Mouse (Mus musculus) lung, embryonic 15.5 days (tissue): ENCODE data around the gene Ndufa4l2. TPM values are rescaled to one million over a fixed set of nuclear protein-coding genes. Genes with fewer than 3 reads are reported as not detected.

Source experiments
- ATAC-seq: fragments of 200-750 bp; cut with Nextera tagmentation; 2 replicates; pipeline ENCODE4 v1.8.0; 2017; ENCODE audit warnings: moderate number of reproducible peaks, borderline replicate concordance; ENCODE audit not compliant: low FRiP score, low TSS enrichment; ENCODE audit errors: extremely low read depth
- H3K27ac ChIP-seq: fragments of 300-500 bp; sonication (generic); 2 replicates; pipeline ENCODE4 v1.5.1; 2015; ENCODE audit warnings: moderate library complexity, mild to moderate bottlenecking, inconsistent platforms
- H3K27me3 ChIP-seq: fragments of 300-500 bp; sonication (generic); 2 replicates; pipeline ENCODE4 v1.6.1; 2015; ENCODE audit warnings: inconsistent platforms
- H3K36me3 ChIP-seq: fragments of 300-500 bp; sonication (generic); 2 replicates; pipeline ENCODE4 v1.6.1; 2015; ENCODE audit warnings: inconsistent platforms
- H3K4me1 ChIP-seq: fragments of 300-500 bp; sonication (generic); 2 replicates; pipeline ENCODE4 v1.6.1; 2015; ENCODE audit warnings: inconsistent platforms
- H3K4me2 ChIP-seq: fragments of 300-500 bp; sonication (generic); 2 replicates; pipeline ENCODE4 v1.6.1; 2015; ENCODE audit warnings: inconsistent platforms, mild to moderate bottlenecking, moderate library complexity
- H3K4me3 ChIP-seq: fragments of 300-500 bp; sonication (generic); 2 replicates; pipeline ENCODE4 v1.5.1; 2015; ENCODE audit warnings: mild to moderate bottlenecking, inconsistent platforms
- H3K9ac ChIP-seq: fragments of 300-500 bp; sonication (generic); 2 replicates; pipeline ENCODE4 v1.6.1; 2015; ENCODE audit warnings: inconsistent platforms
- H3K9me3 ChIP-seq: fragments of 300-500 bp; sonication (generic); 2 replicates; pipeline ENCODE4 v1.6.1; 2016; ENCODE audit warnings: inconsistent platforms
- WGBS: fragments of 180-500 bp; shearing (Covaris S2); methylation state at CpG from one replicate; pipeline ENCODE4 v1.1.7; 2015; 5-methylcytosine and 5-hydroxymethylcytosine counted together
- polyA plus RNA-seq: library from polyadenylated mRNA; unstranded; fragments of >200 nt; fragmentation: Nextera tagmentation; extraction: Ambion mirVana; gene quantifications from 2 replicates; pipeline ENCODE4 v1.2.1, GENCODE M21; 2015

The Ndufa4l2 gene
- polyA plus RNA-seq, 1 experiment from 2014 or later, result 100 TPM

GRCm38 (mm10) chr10:127519903-127520713 is 5.3 kb downstream of the Ndufa4l2 start:
- H3K4me2 ChIP-seq, result no peak overlapping the region
- no peak overlapping the region for H3K4me3 ChIP-seq
- peaks cover 35% of the 10 kb centered on the region for H3K36me3 ChIP-seq
- H3K27ac ChIP-seq, result no peak overlapping the region
- H3K27me3 ChIP-seq, result peaks cover 36% of the 10 kb centered on the region
- 93% methylated on average over 37 of the region's 37 CpGs for WGBS
- ATAC-seq, result no peak
- peaks cover 34% of the 10 kb centered on the region for H3K4me1 ChIP-seq
- no peak overlapping the region for H3K9ac ChIP-seq
- H3K9me3 ChIP-seq, result no peaks in the 10 kb centered on the region

- Histone ChIP-seq H3K4me3 (peak overlapping the region; percentile 66), H3K4me2 (peak overlapping the region; percentile 91), H3K9ac (no peak overlapping the region), H3K9me3 (no peaks in the 10 kb centered on the region), H3K36me3 (peaks cover 35% of the 10 kb centered on the region), H3K27ac (no peak overlapping the region), H3K27me3 (peaks cover 36% of the 10 kb centered on the region), H3K4me1 (peaks cover 34% of the 10 kb centered on the region)
- no peak for ATAC-seq
- 76% methylated on average over 20 of the region's 20 CpGs for WGBS
Measured at GRCm38 (mm10) chr10:127520714-127521357, 6.1 kb downstream of the Ndufa4l2 start.

- Histone ChIP-seq H3K27ac (peak overlapping the region; percentile 24; the same call in 1 of the 2 replicates), H3K9me3 (no peaks in the 10 kb centered on the region), H3K9ac (peak overlapping the region; percentile 62), H3K4me2 (peak overlapping the region; percentile 91), H3K36me3 (peaks cover 35% of the 10 kb centered on the region), H3K27me3 (peaks cover 39% of the 10 kb centered on the region), H3K4me1 (peaks cover 33% of the 10 kb centered on the region), H3K4me3 (peak overlapping the region; percentile 66)
- 2% methylated on average over 12 of the region's 12 CpGs for WGBS
- ATAC-seq, result no peak
Measured at GRCm38 (mm10) chr10:127521611-127522080, 6.9 kb downstream of the Ndufa4l2 start.

- Histone ChIP-seq H3K9ac (peak within 1 kb of the TSS; percentile 62), H3K36me3 (peaks cover 35% of the 10 kb centered on the region), H3K27me3 (peaks cover 44% of the 10 kb centered on the region), H3K4me1 (peaks cover 32% of the 10 kb centered on the region), H3K4me2 (peak within 1 kb of the TSS; percentile 91), H3K4me3 (peak within 1 kb of the TSS; percentile 66), H3K27ac (peak within 1 kb of the TSS; percentile 24; the same call in 1 of the 2 replicates), H3K9me3 (no peaks in the 10 kb centered on the region)
- WGBS, result 0% methylated on average over 21 of the region's 21 CpGs
- ATAC-seq, result peak; percentile 62; the same call in 1 of the 2 replicates
Measured at GRCm38 (mm10) chr10:127522088-127522581, 7.4 kb downstream of the Ndufa4l2 start, which contains the start of gene Shmt2. Gene Shmt2, minus strand, starts transcription at chr10:127522444.

GRCm38 (mm10) chr10:127524646-127525255 is 10.0 kb downstream of the Ndufa4l2 start:
- Histone ChIP-seq H3K4me2 (no peak overlapping the region), H3K4me1 (peaks cover 33% of the 10 kb centered on the region), H3K27me3 (peaks cover 70% of the 10 kb centered on the region), H3K9me3 (no peaks in the 10 kb centered on the region), H3K36me3 (peaks cover 11% of the 10 kb centered on the region), H3K4me3 (no peak overlapping the region), H3K27ac (no peak overlapping the region), H3K9ac (no peak overlapping the region)
- no peak for ATAC-seq
- 4% methylated on average over 23 of the region's 23 CpGs for WGBS

- 1% methylated on average over 26 of the region's 26 CpGs for WGBS
- peak overlapping the region; percentile 27 for H3K4me3 ChIP-seq
- no peak overlapping the region for H3K9ac ChIP-seq
- H3K4me1 ChIP-seq, result peaks cover 33% of the 10 kb centered on the region
- peak overlapping the region; percentile 56 for H3K4me2 ChIP-seq
- peaks cover 83% of the 10 kb centered on the region for H3K27me3 ChIP-seq
- no peak for ATAC-seq
- no peaks in the 10 kb centered on the region for H3K9me3 ChIP-seq
- H3K36me3 ChIP-seq, result no peaks in the 10 kb centered on the region
- no peak overlapping the region for H3K27ac ChIP-seq
Measured at GRCm38 (mm10) chr10:127526048-127526447, 11.3 kb downstream of the Ndufa4l2 start.

GRCm38 (mm10) chr10:127526681-127527080 is 11.9 kb downstream of the Ndufa4l2 start:
- Histone ChIP-seq H3K4me2 (peak overlapping the region; percentile 56), H3K4me3 (peak overlapping the region; percentile 27), H3K36me3 (no peaks in the 10 kb centered on the region), H3K27me3 (peaks cover 89% of the 10 kb centered on the region), H3K9ac (no peak overlapping the region), H3K9me3 (no peaks in the 10 kb centered on the region), H3K4me1 (peaks cover 27% of the 10 kb centered on the region), H3K27ac (no peak overlapping the region)
- ATAC-seq, result 0 out of 2 replicates have a peak, but pooled peaks have one; percentile 26
- under 1% methylated on average over 26 of the region's 26 CpGs for WGBS

GRCm38 (mm10) chr10:127527481-127527880 is 12.7 kb downstream of the Ndufa4l2 start:
- Histone ChIP-seq H3K27me3 (peaks cover 97% of the 10 kb centered on the region), H3K36me3 (no peaks in the 10 kb centered on the region), H3K9me3 (no peaks in the 10 kb centered on the region), H3K9ac (no peak overlapping the region), H3K4me2 (no peak overlapping the region), H3K27ac (no peak overlapping the region), H3K4me1 (peaks cover 25% of the 10 kb centered on the region), H3K4me3 (no peak overlapping the region)
- ATAC-seq, result no peak
- 3% methylated on average over 17 of the region's 17 CpGs for WGBS

GRCm38 (mm10) chr10:127530945-127531344 is 16.2 kb downstream of the Ndufa4l2 start:
- Histone ChIP-seq H3K9me3 (no peaks in the 10 kb centered on the region), H3K4me2 (no peak overlapping the region), H3K4me1 (peaks cover 37% of the 10 kb centered on the region), H3K27ac (no peak overlapping the region), H3K4me3 (no peak overlapping the region), H3K36me3 (no peaks in the 10 kb centered on the region), H3K27me3 (peaks cover 100% of the 10 kb centered on the region), H3K9ac (no peak overlapping the region)
- 2% methylated on average over 20 of the region's 25 CpGs for WGBS
- no peak for ATAC-seq

- 0% methylated on average over 4 of the region's 4 CpGs for WGBS
- H3K4me2 ChIP-seq, result no peak overlapping the region
- no peaks in the 10 kb centered on the region for H3K9me3 ChIP-seq
- no peak for ATAC-seq
- no peak overlapping the region for H3K27ac ChIP-seq
- H3K9ac ChIP-seq, result no peak overlapping the region
- H3K36me3 ChIP-seq, result no peaks in the 10 kb centered on the region
- no peak overlapping the region for H3K4me3 ChIP-seq
- H3K4me1 ChIP-seq, result peaks cover 31% of the 10 kb centered on the region
- peaks cover 100% of the 10 kb centered on the region for H3K27me3 ChIP-seq
Measured at GRCm38 (mm10) chr10:127531548-127531947, 16.8 kb downstream of the Ndufa4l2 start.

GRCm38 (mm10) chr10:127534036-127534928 is 19.5 kb downstream of the Ndufa4l2 start, which contains the start of gene Nxph4:
Gene Nxph4, minus strand, starts transcription at chr10:127534559.
- WGBS, result 0% methylated on average over 61 of the region's 78 CpGs
- peak; percentile 24; the same call in 1 of the 2 replicates for ATAC-seq
- Histone ChIP-seq H3K4me2 (peak within 1 kb of the TSS; percentile 84), H3K4me1 (peaks cover 26% of the 10 kb centered on the region), H3K4me3 (peak within 1 kb of the TSS; percentile 38), H3K27ac (no peak within 1 kb of the TSS), H3K27me3 (peaks cover 79% of the 10 kb centered on the region), H3K36me3 (peaks cover 9% of the 10 kb centered on the region), H3K9ac (peak within 1 kb of the TSS; percentile 21), H3K9me3 (no peaks in the 10 kb centered on the region)
